Mouse (Mus musculus) heart, adult 11 months (tissue): ENCODE measurements around the gene Allc.

Experiments used
- DNase-seq: peaks from one replicate; pipeline ENCODE4 v3.0.0; 2022

Gene Allc

DNA sequence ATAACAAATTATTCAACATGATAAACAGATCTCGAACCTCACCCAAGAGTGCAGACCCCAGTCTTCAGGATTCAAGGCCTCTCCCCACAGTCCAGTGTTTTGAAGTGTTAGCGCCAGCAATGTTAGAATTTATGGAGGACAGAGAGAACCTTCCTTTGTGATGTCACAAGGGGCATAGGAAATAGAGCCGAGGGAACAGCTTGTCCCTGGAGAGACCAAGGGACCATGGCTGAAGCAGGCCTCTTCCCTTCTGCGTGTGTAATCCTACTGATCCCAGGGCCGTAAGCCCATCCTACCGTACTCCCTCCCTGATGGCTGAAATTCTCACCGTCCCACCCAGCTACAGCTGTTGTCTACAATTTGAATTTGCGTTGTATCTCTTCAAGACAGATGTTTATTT lies at the start of gene Allc:
Gene Allc (minus strand): TSS at position 101 of the 400 bp plus-strand sequence.
- DNase-seq: no peak

- DNase-seq: no peak
Measured at GRCm38 (mm10) chr12:28628436-28628835, 46.1 kb upstream of the Allc start.

DNA sequence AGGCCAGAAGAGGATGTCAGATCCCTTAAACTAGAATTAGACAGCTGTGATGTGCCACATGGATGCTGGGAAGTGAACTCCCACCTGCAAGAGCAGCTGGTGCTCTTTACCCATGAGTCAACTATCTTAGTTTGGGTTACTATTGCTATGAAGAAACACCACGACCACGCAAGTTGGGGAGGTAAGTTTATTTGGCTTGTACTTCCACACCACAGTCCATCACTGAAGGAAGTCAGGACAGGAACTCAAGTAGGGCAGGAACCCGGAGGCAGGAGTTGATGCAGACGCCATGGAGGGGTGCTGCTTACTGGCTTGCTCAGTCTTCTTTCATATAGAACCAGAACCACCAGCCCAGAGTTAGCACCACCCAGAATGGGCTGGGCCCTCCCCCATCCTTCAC lies 44.8 kb upstream of the Allc start:
- DNase-seq: no peak

GRCm38 (mm10) chr12:28625407-28625806 lies 43.1 kb upstream of the Allc start:
- DNase-seq: peak; percentile 96

DNA sequence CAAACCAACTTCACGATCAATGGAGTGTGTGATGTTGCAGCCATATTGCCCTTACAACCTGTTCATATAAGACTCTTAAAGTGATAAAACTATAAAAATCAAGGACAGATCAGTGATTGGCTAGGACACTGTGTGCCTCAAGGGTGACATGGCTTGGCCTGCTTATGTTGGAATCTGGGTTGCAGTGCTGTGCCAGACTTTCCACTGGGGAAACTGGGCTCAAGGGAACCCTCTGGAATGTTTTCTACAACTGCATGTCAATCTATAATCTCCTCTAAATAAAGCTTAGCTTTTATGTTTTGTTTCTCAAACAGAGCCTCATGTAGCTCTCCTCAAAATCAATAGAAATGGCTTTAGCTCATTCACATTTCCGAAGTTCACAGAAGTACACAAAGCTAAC lies 41.9 kb upstream of the Allc start:
- peak; percentile 91 for DNase-seq

- peak; percentile 98 for DNase-seq
Measured at GRCm38 (mm10) chr12:28623195-28623594, 40.9 kb upstream of the Allc start, which contains the start of gene Colec11. TSS of gene Colec11 (minus strand) at chr12:28623377.

DNA sequence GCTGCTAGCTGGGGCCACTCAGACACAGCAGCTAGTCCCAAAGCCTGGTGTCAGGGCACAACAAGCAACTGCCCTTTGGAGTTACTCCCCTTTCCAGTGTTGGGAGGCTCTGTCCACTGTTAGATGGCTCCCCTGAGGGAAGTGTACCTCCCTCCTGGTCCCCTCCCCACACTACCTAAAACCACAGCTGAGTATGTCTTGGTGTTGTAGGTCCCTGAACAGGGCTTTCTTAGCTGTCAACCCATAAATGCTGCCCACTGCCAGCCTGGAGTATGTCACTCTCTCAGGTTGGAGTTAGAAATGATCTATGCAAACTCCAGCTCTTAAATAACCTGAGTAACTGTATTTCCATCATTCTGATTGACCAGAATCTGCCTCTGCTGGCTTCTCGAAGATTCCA lies 40.3 kb upstream of the Allc start:
- DNase-seq: peak; percentile 90

DNA sequence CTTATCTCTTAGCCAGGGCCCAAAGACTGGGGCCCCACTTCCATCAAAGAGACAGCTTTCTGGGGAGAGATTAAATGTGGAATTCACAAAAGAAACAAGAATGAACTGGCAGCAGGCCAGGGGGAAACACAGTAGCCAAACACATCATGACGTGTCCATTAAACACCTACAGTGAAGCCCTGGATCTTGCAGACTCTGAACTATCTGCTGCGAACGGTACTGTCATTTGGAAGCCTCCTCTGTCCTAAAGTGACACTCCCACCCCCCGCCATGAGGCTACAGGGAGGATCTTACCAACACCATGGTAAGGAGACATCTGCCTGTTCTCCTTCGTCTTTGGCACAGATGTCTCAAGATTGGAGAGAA lies 39.8 kb upstream of the Allc start:
- DNase-seq: peak; percentile 90

GRCm38 (mm10) chr12:28621451-28622166 lies 39.3 kb upstream of the Allc start:
- peak; percentile 89 for DNase-seq

GRCm38 (mm10) chr12:28617297-28617696 lies 35.0 kb upstream of the Allc start:
- no peak for DNase-seq

DNA sequence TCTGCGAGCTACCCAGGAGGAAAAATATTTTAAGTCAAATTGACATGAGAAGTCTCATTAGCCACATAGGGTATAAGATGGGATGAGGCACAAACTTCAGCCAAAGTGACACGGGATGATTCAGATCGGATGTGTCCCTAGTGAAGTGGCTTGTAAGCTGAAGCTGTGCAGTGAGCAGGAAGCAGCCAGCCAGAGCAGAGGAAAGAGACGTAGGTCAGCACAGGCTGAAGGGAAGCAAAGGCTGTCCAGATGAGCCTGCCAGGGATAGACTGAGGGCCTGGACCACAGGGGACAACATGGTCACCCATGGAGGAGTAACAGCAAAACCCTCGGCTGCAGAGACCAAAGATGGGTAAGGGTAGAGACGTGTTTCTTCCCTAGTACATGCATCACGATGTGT lies 32.1 kb upstream of the Allc start:
- DNase-seq: peak; percentile 93

DNA sequence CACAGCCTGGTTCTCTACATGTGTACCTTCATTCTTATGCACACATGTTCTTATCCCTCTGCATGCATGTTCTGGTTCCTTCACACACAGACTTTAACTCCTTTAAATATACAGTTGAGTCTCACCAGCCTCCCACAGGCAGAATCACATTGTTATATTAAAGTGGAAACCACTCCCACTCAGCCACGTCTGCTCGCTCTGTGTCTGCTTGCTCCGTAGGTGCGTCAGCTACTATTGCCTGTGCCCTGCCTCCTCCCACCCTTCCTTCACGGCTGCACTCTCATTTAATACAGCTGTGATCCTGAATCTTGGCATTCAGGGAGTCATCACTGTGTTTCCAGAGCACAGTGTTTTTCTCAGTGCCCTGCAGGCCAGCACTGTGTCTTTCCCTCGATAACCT lies 30.1 kb upstream of the Allc start:
- DNase-seq: no peak

- DNase-seq: no peak
Measured at GRCm38 (mm10) chr12:28607546-28608305, 25.4 kb upstream of the Allc start.

DNA sequence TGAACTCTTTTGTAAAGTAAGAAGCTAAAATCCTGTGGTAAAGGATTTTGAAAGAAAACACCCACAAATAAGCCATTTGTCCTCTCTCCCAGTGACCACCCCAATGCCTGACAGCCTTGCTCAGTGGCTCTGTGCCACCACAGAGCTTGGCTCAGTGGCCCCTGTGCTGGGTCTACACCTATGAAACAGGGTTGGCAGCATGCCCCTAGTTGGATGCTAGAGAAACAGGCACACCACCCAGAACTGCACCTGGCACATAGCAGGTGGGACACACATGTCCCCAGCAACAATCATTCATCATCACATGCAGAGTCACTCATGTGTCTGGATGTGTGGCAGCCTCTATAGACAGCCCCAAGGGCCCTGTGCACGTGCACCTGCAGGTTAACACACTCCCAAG lies 21.2 kb upstream of the Allc start:
- no peak for DNase-seq

GRCm38 (mm10) chr12:28602259-28602658 lies 19.9 kb upstream of the Allc start:
- DNase-seq: peak; percentile 96

GRCm38 (mm10) chr12:28598526-28598991 lies 16.2 kb upstream of the Allc start:
- DNase-seq: no peak

GRCm38 (mm10) chr12:28598110-28598509 lies 15.8 kb upstream of the Allc start:
- peak; percentile 91 for DNase-seq

GRCm38 (mm10) chr12:28597699-28598098 lies 15.4 kb upstream of the Allc start:
- DNase-seq: no peak

DNA sequence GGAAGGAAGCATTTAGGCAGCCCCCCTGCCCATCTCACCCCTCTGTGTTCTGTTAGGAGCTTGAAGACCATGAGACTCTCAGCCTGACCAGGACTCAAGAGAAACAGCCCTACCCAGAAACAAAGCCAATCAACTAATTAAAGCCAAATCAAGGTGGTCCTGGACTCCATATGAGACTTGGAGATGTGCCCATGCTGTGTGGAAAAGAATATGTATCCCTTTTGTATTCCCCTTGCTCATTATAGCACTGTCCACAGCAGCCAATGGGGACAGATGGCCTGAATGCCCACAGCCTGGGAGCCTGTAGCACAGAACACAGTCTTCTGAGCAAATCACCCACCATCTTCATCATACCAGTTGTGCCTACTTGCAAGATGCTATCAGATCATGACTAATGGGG lies 14.5 kb upstream of the Allc start:
- DNase-seq: no peak

GRCm38 (mm10) chr12:28590428-28590827 lies 8.1 kb upstream of the Allc start:
- no peak for DNase-seq

GRCm38 (mm10) chr12:28589090-28589868 lies 7.0 kb upstream of the Allc start:
- DNase-seq: peak; percentile 98

DNA sequence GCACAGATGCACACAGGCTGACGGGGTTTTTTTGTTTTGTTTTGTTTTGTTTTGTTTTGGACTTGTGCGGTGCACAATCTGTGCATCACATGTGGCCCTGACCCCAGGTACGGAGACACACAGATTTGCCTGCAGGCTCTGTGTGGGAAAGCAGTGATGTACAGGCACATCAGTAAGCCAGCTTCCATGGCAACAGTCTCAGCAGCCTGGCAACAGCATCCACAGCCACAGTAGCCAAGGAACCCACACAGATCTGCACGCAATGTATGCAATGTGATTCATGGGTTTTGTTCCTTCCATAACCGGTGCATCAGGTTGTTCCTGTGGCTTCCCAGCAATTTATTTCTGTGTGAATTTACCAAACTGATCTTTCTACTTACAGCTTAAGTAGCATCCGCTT lies 5.6 kb upstream of the Allc start:
- no peak for DNase-seq

GRCm38 (mm10) chr12:28584036-28584435 lies 1.7 kb upstream of the Allc start:
- no peak for DNase-seq

- no peak for DNase-seq
Measured at GRCm38 (mm10) chr12:28579132-28579531, 3.2 kb downstream of the Allc start.
